Mouse (Mus musculus) kidney, adult 11 months (tissue): ENCODE measurements around the gene Dnajb3.
"Not testable (repeated sequence)": the region's sequence is repeated elsewhere in the genome, so short reads cannot be mapped to it uniquely, and the experiment has no call there.

Experiments used
- DNase-seq: peaks from one replicate; pipeline ENCODE4 v3.0.0; 2022

The Dnajb3 gene

DNA sequence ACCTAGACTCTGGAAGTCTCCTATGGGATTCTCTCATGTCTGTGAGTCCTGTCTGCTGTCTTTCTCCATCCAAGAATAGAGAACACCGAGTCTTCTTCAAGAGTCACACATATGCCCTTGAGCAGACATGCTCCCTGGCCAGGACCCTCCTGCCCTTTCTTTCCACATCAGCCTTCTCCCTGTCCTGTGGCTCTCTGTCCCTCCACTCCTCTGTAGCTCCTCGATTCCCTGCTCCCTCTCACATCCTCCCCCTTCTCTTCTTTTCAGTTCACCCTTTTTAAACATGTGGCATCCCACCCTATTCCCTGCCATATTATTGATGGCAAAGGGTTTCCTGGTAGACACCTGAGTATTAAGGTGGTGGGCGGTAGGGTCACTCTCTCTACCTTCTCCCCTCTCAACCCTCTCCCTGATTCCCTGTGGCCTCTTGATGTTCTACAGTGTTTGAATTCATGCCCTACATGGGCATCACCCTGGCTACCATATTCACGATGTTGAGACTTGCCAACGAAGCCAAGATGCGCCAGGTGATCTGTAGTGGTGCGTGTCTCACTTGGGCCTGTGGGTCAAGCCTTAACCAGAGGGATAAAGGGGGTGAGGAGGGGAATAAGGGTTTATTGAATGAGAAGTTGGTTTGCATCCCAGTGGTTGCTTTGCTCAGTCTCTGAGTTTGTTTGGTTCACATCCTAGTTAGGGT lies 26.4 kb upstream of the Dnajb3 start:
- DNase-seq: no peak

DNA sequence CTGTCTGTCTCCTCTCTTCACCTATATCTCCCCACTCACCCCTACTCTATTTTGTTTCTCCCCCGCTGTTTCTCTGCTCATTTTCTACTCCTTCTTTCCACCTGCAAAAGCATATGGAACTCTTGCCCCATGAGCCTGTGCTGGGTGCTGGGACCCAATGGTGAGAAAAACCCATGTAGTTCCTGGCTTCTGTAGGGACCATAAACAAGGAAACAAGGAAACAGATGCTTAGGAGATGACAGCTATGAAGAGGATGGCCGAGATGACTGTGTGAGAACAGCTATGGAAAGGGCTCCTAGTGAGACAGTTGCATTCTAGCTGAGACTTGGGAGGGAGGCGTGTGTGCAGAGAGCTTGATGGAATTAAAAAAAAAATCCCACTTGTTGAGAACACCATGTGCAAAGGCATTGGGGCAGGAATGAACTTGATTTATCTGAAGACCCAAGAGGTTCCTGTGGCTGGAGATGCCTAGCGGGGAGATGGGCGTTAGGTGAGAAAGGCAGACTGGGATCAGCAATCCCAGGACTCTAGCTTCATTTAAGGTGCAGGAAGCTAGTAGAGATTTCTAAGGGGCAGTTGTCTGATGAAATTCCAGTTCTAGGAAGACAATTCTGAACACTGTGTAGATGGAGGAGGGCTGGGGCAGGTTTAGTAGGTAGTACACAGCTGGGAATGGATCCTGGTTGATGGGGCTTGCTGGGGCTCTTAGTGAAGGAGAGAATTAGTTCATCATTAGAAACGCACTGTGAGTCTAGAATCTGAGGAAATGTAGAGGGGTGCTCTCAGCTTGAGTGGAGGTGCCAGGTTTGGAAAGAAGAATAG lies 25.6 kb upstream of the Dnajb3 start:
- DNase-seq: no peak

DNA sequence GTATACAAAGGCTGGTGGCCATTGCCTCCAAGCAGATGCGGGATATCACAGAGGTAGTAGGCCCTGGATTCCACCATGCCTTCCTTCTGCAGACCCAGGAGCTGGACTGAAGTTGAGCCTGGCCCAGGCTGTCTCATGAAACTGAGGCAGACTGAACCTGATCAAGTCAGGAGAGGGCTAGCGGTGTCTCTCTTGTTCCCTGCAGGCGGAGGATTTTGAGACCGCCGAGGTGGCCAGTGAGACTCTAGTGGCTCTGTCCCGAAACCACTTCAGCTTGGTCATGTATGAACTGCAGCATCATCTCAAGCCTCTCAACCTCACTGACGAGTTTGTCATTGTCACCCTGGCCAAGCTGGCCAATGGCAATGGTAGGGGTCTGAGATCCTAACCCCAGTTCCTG lies 24.8 kb upstream of the Dnajb3 start:
- no peak for DNase-seq

DNA sequence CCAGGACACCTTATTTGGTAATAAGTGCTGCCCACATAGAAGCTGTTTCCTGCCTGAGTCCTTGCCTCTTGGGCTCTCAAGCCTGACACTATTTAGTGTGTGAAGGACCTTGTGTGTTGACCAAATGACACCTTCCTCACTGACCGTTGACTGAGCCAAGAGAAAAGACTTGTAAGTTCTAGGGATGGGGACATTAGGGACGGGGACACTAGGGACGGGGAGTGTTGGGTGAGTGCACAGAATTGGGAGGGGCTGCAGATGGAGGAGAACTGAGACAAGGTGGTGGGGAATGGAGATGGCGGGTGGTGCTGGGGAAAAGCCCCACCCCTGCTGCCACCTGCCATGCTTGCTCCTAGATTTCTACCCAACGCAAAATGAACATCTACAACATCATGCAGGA lies 24.4 kb upstream of the Dnajb3 start:
- DNase-seq: no peak

DNA sequence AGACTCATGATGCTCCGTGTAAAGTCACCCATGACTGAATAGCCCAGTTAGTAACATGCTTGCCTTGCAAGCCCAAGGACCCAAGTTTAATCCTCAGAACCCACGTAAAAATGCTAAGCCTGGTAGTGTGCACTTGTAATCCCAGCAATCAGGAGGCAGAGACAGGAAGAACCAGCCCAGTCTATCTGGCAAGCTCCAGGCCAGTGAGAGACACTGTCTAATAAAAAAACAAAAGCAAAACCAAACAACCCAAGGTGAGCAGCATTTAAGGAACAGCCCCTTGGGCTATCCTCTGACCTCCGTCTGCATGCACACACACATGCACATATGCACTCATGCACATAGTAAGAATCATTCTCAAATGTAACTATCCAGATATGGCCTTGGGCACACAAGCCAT lies 24.0 kb upstream of the Dnajb3 start:
- no peak for DNase-seq

DNA sequence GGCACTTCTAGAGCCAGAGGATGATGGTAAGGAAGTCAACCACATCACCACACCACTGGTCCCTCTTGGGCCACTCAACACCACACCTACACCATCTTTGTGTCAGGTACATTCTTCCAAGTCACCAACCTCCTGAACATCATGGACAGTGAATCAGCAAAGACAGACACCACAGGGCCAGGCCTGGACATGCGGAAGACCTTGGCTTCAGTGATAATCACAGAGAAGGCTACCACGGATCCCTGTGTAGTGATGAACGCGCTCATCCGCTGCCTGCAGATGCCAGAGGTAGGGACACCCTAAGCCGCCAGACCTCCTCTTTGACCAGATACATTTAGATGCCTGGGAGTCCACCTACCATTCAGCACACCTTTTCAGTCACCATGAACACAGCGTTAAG lies 22.5 kb upstream of the Dnajb3 start:
- no peak for DNase-seq

DNA sequence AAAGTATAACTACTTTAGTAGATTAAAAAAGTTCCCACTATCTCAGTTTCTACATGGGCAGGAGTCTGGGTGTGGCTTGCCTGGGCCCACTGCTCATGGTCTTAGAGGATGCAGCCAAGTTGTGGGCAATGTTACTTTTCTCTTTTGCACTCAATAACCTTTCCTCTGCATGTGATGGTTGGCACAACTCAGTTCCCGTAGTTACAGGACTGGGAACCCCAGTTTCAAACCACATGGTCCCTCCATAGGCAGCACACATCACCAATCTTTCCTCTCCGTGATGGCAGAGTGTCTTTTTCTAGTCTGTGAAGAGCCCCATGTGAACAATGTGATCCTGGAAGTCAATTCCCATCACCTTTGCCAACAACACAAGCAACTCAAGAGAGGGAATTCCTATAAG lies 21.9 kb upstream of the Dnajb3 start:
- DNase-seq: no peak

DNA sequence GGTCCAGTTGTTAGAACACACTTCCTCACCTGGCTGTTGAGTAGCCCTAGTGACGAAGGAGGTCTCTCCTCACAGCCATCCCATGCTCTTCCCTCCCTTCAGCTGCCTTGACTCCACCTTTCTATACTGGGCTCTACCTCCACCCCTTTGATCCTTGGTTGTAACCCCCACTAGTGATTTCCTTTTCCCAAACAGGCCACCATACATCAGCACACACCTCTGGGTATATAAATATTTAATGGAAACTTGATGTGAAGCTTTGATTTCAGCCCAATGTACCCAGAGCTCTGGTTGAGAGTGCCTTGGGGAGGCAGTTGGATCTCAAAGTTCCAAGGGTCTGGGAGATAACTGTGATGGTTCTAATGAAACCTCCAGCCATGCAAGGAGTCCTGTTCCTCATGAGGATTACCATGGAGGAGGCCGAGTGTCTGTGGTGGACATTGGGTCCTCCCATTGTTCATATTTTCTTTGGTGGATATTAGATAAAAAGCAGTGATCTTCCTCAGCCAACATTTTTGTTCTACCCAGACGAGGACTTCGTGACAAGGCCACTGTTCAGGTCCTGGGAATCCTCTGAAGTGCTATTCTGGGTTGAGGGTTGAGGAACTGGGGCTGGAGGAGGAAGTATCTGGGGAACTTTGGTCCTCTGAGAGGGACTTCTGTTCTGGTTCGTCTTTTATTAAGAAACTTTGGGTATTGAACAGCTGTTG lies 21.2 kb upstream of the Dnajb3 start, which contains the start of gene Mroh2a:
TSS of gene Mroh2a (plus strand) at position 317 of the 710 bp plus-strand sequence.
- no peak for DNase-seq

DNA sequence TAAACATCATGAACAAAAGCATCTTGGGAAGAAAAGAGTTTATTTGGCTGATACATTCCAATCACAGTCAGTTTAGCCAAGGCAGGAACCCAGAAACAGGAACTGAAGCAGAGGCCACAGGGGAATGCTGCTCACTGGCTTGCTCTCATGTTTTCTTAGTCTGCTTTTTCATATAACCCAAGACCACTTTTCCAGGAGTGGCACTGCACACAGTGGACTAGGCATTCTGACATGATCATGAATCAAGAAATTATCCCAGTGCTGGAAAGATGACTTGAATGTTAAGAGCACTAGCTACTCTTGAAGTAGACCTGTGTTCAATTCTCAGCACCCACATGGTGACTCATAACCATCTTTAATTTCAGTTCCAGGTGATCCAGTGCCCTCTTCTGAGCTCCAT lies 20.2 kb upstream of the Dnajb3 start:
- DNase-seq: no peak

DNA sequence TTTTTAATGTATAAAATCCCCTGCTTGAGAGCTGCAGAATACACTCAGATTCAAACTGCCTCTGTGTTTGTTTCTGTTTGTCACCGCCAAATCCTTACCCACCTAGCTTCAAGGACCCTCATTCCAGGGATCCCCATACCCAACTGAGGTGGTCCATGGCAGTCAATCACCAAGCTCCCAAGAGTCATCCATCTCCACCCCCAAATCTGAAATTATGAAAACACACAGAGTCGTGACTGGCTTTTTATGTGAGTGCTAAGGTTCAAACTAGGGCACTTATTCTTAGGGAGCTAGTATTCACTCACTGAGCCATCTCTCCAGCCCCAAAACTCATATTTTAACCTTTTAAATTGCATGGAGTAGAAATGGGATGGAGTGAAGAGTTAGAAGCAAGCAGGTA lies 19.7 kb upstream of the Dnajb3 start:
- DNase-seq: not testable (repeated sequence)

DNA sequence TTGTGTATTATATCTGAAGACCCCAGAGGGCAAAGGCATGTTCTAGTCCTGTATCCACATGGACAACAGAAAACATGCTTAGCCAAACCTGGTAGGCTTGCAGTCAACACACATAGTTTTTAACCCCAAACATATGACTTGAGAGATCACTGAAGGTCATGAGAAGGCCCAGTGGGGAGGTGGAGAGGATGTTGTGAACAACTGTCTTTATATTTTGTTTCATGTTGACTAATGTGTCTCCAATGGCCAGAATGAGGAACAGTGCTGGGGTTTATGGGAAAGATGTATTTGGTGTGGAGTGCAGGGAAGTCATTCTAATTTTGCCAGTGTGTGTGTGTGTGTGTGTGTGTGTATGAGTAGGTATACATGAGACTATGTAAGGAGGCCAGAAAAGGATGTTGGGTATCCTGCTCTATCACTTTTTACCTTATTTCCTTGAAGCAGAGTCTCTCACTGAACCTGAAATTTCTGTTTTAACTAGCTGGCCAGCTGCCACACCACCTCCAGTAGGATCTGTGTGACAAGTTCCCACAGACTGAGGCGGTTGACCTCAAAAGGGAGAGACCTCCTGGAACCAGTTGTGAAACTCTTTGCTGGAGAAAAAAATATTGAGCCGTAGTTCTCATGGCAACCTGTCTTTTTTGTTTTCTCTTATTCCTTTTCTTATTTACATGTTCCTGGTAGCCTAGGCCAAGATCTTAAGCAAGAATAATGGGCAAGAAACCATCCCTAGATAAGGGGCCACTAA lies 18.6 kb upstream of the Dnajb3 start:
- no peak for DNase-seq

DNA sequence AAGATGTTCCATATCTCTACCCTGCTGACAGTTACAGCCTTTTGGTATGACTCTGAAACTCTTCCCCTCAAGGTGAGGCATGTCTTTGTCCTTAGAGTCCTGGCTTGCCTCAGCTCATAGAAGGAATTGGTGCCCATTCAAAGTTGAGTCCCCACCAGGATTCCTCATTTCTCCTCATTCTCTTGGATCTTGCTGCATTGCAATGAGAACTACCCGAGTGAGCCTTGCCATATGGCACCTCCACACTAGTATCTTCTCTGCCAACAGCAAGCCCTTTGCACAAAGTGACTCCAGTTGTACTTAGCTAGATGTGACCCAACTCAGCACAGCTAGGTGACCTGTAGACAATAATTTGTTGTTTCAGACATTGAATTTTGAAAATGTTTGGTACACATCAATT lies 18.0 kb upstream of the Dnajb3 start:
- no peak for DNase-seq

DNA sequence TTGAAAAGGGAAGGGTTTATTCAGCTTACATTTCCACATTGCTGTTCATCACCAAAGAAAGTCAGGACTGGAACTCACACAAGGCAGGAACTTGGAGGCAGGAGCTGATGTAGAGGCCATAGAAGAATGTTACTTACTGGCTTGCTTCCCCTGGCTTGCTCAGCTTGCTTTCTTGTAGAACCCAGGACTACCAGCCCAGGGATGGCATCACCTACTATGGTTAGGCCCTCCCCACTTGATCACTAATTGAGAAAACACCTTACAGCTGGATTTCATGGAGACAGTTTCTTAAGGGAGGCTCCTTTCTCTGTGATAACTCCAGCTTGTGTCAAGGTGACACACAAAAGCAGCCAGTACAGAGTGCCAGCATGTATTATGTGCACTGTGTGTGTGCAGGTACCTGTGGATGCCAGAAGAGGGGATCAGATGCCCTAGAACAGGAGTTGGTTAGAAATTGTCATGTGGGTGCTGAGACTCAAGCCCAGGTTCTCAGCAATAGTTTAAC lies 17.5 kb upstream of the Dnajb3 start:
- DNase-seq: not testable (repeated sequence)

DNA sequence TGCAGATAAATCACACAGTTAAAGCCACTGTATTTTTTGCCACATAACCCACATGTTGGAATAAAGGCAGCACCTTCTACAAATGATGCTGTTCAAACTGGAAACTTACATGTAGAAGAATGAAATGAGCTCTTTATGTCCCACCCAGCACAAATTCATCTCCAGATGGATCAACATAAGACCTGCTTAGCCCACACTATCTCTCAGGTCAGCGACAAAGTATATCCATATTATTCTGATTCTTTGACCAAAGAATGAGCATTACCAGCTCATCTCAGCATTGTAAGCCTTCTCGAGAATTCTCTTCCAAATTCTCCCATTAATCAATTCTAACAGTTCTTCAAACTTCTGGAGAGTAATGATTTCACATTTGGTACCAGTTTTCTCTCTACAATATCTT lies 16.6 kb upstream of the Dnajb3 start:
- no peak for DNase-seq

DNA sequence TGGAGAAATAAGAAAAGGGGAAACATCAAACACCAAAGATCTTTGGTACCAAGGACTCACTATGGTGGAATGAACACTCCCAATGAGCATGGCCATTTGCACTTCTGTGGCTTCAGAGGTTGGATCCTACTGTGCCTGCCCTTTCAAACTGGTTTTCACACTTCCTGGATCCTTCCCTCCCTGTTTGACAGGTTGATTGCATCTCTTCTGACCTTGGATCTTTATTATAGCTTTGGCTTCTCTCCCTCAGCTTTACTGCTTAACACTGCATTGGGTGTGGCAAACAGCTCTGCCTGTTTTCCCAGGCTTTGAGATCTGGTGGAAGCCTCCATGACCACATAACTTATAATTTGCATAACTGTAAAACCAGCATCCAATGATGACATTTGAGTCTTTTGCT lies 14.8 kb upstream of the Dnajb3 start:
- no peak for DNase-seq

DNA sequence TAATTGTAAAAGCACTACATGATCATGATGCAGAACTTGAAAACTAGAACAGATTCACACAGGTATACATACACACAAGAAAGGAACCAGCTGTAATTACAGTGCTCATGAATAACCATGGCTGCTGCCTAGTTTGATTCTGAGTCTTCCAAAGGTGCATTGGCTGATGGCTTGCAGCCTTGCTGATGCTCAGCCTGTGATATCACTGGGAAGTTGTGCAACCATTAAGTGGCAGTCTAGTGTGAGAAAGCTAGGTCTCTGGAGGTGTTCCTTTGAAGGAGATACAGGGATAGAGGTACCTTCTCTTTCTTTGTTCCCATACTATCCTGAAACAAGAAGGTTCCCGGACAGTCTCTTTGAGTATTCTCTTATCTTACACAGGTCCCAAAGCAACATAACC lies 13.5 kb upstream of the Dnajb3 start:
- DNase-seq: no peak

DNA sequence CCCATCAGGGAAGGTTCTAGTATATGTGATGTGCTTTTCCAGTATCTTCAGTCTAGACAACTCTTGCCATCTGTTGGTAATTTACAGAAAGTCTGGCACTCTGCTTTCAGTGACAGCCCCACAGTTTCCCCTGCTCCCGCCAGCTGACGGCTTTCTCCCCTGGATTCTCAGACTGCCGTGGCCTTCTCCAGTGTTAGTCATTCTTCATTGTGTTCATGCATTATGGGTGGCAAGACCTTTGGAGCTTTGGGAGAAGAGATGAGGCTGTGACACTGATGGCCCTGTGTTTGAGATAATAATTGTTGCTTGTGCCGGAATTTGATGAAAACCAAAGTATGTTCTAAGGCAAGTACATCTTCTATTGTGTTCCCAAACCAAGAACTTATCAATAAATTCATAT lies 13.0 kb upstream of the Dnajb3 start:
- DNase-seq: no peak

DNA sequence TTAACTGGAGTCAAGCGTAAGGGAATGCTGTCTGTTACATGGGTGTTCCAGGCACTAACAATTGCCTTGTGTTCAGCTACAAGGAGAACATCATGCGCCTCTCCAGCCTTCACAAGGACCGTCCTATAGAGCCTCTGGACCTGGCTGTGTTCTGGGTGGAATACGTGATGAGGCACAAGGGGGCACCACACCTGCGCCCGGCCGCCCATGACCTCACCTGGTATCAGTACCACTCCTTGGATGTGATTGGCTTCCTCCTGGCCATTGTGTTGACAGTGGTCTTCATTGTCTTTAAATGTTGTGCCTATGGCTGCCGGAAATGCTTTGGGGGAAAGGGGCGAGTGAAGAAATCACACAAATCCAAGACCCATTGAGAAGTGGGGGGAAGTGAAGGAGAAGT lies 12.5 kb upstream of the Dnajb3 start:
- DNase-seq: no peak

DNA sequence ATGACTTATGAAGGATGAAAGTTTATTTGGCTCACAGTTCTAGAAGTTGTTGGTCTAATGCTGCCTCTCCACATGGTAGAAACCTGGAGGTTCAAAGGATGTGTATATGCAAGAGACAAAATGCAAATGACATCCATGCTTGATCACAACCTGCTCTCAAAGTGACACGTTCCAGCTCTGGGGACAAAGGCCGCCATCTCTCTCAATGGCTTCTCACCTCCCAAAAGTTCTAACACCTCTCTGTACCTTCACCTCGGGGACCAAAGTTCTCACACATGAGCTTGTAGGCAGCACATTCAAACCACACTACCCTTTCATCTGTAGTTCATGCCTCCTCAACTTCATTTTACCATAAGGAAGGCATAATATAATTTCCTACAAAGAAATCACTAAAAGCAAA lies 12.0 kb upstream of the Dnajb3 start:
- DNase-seq: no peak

DNA sequence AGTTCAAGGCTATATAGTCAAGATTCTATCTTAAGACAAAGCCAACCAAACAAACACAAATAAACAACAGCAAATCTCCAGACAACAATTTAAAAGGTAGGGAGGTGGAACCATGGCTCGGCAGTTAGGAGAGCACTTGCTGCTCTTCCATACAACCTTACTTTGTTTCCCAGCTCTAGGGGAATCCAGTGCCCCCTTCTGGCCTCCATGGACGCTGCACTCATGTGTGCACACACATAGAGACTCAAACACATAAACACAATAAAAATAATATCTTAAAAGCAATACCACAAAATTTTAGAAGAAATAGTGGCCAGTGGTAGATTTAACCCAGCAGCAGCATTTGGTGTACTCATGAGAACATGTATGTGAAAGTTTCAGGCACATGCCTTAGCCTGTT lies 11.6 kb upstream of the Dnajb3 start:
- DNase-seq: no peak

DNA sequence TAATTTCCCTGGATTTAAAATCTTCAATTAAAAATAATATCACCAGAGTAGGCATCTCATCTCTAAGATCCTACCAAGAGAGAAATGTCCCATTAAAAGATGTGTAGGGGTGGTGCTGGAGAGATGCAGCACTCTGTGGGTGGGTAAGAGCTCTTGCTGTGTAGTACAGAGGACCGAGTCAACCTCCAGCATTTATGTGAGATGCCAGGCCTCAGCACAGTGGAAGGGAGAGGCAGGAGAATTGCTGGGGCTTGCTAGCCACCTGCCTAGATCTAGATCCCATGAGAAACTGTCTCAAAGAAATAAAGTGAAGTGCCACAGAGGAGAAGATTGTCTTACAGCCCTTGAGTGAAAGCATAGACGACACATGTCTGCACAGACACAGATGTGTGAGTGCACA lies 11.0 kb upstream of the Dnajb3 start:
- no peak for DNase-seq

DNA sequence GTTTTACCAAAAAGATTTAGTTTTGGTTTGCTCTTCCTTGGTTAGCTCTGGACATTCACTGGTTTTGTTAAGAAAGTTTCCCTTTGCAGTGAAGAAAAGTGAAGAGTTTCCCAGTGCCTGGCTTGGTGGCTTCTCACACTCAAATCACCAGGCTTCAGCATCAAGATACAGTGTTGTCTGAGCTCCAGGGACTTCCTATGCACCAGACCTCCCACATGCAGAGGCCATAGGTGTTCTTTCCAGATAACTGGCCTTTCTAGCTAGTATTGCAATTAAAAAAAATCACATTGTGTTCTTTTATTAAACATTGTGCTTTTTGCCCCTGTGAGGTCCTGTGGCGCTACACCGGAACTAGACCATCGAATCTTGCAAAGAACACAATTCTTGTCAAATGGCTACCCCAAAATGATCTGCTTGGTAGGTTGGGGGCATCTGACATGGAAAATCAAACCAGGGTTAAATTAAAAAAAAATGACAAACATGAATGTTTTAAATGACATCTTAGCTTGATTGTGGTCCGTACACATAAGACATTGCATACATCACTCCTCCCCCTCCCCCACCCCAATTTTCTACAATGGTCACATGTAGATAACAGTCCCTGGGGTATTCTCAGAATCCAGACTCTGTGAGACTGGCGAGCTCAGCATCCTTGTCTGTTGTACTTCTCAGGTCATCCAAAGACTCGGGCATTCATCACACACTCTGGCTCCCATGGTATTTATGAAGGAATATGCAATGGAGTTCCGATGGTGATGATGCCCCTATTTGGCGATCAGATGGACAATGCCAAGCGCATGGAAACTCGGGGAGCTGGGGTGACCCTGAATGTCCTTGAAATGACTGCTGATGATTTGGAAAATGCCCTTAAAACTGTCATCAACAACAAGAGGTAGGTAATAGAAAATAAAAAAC lies 10.1 kb upstream of the Dnajb3 start:
- DNase-seq: no peak
